Mouse (Mus musculus): ENCODE measurements around the gene Ralb. TPM values are rescaled to one million over a fixed set of nuclear protein-coding genes. Genes with fewer than 3 reads are reported as not detected.

The Ralb gene
- polyA plus RNA-seq, 1 experiment from 2014 or later: 43.9 TPM

DNA sequence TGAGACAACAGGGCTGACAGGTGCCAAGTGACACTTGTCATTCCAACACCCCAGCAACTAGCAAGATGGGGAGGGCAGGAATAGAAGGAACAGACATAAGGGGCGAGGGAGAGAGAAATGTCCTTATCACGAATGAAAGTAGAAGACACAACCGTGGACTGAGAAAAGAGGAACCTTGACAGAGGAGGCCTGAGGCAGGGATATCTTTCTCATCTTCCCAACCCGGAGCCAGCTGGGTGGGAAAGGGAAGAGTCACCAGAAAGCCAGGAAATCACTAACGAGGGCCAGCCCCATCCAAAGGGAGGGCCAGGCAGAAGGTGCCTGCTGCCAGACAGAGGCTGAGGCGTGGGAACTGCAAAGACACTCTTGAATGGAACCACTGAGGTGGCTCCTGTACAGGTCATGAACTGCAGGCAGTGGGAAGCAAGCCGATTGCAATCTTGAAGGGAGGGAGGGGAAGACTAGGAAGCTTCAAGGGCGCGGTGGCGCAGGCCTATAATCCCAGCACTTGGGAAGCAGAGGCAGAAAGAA lies 57.8 kb downstream of the Ralb start:
- no peak for DNase-seq
- WGBS (ENCODE audit: insufficient replicate concordance): 28% methylated on average over 10 of the region's 10 CpGs
- Histone ChIP-seq H3K4me1 (replicated peaks) (no peaks in the 10 kb centered on the region), H3K9me3 (replicated peaks) (no peaks in the 10 kb centered on the region), H3K4me3 (replicated peaks) (no peak overlapping the region), H3K36me3 (no peaks in the 10 kb centered on the region), H3K9ac (no peak overlapping the region), H3K27ac (no peak overlapping the region), H3K4me2 (no peak overlapping the region), H3K27me3 (no peaks in the 10 kb centered on the region)
- no peak for ATAC-seq (ENCODE audit: low read depth)

- WGBS (ENCODE audit: insufficient replicate concordance): 63% methylated on average over 21 of the region's 21 CpGs
- H3K9me3 ChIP-seq (replicated peaks): no peaks in the 10 kb centered on the region
- DNase-seq (no peak), ATAC-seq (ENCODE audit: low read depth) (no peak)
- no peaks in the 10 kb centered on the region for H3K27me3 ChIP-seq
- no peaks in the 10 kb centered on the region for H3K4me1 ChIP-seq (replicated peaks)
- H3K4me2 ChIP-seq: no peak overlapping the region
- H3K4me3 ChIP-seq (replicated peaks): no peak overlapping the region
- H3K9ac ChIP-seq: no peak overlapping the region
- no peaks in the 10 kb centered on the region for H3K36me3 ChIP-seq
- no peak overlapping the region for H3K27ac ChIP-seq
Observed at GRCm38 (mm10) chr1:119443591-119444350, 60.8 kb downstream of the Ralb start.

DNA sequence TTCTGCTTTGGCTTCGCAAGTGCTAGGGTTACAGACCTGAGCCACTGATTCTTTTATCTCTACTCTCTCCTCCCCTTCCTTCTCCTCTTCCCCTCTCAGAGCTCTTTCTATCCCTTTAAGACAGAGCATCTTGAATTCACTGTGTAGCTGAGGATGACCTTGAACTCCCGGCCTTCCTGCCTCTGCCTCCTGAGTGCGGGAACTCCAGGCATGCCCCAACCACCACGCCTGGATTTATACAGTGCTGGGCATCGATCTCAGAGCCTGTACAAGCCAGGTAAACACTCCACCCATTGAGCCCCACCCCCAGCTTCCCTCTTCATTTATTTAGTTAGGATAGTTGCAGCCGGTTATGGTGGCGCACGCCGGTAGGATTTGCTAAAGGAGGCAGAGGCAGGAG lies 61.7 kb downstream of the Ralb start:
- WGBS (ENCODE audit: insufficient replicate concordance): 77% methylated on average over 9 of the region's 9 CpGs
- H3K27ac ChIP-seq: no peak overlapping the region
- no peak overlapping the region for H3K4me2 ChIP-seq
- H3K4me3 ChIP-seq (replicated peaks): no peak overlapping the region
- DNase-seq: no peak
- H3K9ac ChIP-seq: no peak overlapping the region
- no peaks in the 10 kb centered on the region for H3K36me3 ChIP-seq
- H3K27me3 ChIP-seq: no peaks in the 10 kb centered on the region
- ATAC-seq (ENCODE audit: low read depth): no peak
- H3K9me3 ChIP-seq (replicated peaks): no peaks in the 10 kb centered on the region
- no peaks in the 10 kb centered on the region for H3K4me1 ChIP-seq (replicated peaks)

DNA sequence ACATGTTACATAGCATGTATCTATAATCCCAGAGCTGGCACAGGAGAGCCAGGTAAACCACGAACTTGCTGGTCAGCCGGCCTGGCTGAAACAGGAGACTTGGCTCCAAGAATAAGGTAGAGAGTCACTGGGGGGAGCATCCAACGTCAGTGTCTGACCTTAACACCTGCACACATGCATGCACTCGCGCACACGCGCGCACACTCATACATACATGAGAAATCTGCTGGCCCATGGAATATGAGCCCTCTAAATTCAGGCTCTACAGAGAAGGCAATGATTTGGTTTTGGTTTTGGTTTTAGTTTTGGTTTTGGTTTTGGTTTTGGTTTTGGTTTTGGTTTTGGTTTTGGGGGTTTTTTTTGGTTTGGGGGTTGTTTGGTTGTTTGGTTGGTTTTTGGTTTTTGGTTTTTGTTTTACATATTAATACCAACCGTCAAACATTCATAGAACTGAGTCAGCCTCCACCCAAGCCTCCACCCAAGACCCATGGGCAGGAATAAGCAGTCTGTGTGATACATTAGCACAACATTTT lies 66.4 kb downstream of the Ralb start:
- Histone ChIP-seq H3K9me3 (replicated peaks) (no peaks in the 10 kb centered on the region), H3K27ac (no peak overlapping the region), H3K4me2 (no peak overlapping the region), H3K4me3 (replicated peaks) (no peak overlapping the region), H3K36me3 (no peaks in the 10 kb centered on the region), H3K27me3 (no peaks in the 10 kb centered on the region), H3K4me1 (replicated peaks) (no peaks in the 10 kb centered on the region), H3K9ac (no peak overlapping the region)
- DNase-seq (no peak), ATAC-seq (ENCODE audit: low read depth) (no peak)
- WGBS (ENCODE audit: insufficient replicate concordance): 81% methylated on average over 9 of the region's 9 CpGs

DNA sequence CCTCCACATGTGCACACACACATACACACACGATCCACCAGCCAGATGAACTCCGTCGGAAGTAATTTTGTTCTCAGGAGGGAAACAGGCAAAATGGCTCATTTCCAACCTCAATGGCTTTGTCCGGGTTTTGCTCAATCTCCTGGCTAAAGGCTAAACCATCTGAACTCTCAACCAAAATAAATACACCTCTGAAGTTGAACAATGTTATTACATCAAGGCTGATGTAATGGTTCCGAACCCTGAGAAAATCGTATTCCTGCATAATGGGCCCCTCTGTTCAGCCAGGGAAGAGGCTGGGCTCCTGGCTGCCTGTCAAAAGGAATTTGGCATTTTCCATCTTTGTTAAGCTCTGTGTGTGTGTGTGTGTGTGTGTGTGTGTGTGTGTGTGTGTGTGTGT lies 67.2 kb downstream of the Ralb start:
- no peaks in the 10 kb centered on the region for H3K4me1 ChIP-seq (replicated peaks)
- H3K9me3 ChIP-seq (replicated peaks): no peaks in the 10 kb centered on the region
- no peak overlapping the region for H3K4me2 ChIP-seq
- no peak overlapping the region for H3K4me3 ChIP-seq (replicated peaks)
- H3K9ac ChIP-seq: no peak overlapping the region
- 74% methylated on average over 6 of the region's 6 CpGs for WGBS (ENCODE audit: insufficient replicate concordance)
- no peaks in the 10 kb centered on the region for H3K36me3 ChIP-seq
- no peaks in the 10 kb centered on the region for H3K27me3 ChIP-seq
- no peak for ATAC-seq (ENCODE audit: low read depth)
- no peak overlapping the region for H3K27ac ChIP-seq
- DNase-seq: no peak

- Histone ChIP-seq H3K27me3 (peaks cover 68% of the 10 kb centered on the region), H3K9me3 (replicated peaks) (no peaks in the 10 kb centered on the region), H3K4me3 (replicated peaks) (no peak overlapping the region), H3K36me3 (no peaks in the 10 kb centered on the region), H3K4me1 (replicated peaks) (peaks cover 12% of the 10 kb centered on the region), H3K4me2 (no peak overlapping the region), H3K9ac (no peak overlapping the region), H3K27ac (no peak overlapping the region)
- 22% methylated on average over 6 of the region's 6 CpGs for WGBS (ENCODE audit: insufficient replicate concordance)
- ATAC-seq (ENCODE audit: low read depth) (no peak), DNase-seq (no peak)
Observed at GRCm38 (mm10) chr1:119424141-119424860, 80.3 kb downstream of the Ralb start.

DNA sequence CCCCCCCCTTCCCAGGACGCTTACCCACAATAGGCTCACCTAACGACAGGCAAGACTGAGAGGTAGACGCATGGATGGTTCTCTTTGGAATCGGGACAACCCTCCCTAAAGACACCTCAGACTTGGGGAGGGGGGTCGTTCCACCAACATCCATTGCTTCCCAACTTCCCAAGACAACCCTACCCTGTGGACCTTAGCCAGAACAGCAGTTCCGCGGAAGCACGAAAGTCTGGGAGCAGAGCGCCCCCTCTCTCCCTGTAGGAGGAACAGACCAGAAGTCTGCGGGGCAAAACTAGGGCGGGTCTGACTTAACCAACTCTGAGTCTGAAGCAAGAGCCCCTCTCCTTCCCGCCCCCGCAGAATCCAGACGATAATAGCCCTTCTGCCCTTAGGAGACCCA lies 81.1 kb downstream of the Ralb start:
- no peak overlapping the region for H3K4me3 ChIP-seq (replicated peaks)
- no peak overlapping the region for H3K27ac ChIP-seq
- peaks cover 76% of the 10 kb centered on the region for H3K27me3 ChIP-seq
- H3K4me2 ChIP-seq: no peak overlapping the region
- no peaks in the 10 kb centered on the region for H3K36me3 ChIP-seq
- DNase-seq: no peak
- no peaks in the 10 kb centered on the region for H3K9me3 ChIP-seq (replicated peaks)
- 7% methylated on average over 14 of the region's 14 CpGs for WGBS (ENCODE audit: insufficient replicate concordance)
- no peak overlapping the region for H3K9ac ChIP-seq
- H3K4me1 ChIP-seq (replicated peaks): peaks cover 12% of the 10 kb centered on the region
- ATAC-seq (ENCODE audit: low read depth): no peak

GRCm38 (mm10) chr1:119422460-119423015 lies 82.1 kb downstream of the Ralb start:
- Histone ChIP-seq H3K4me2 (peak overlapping the region; percentile 74), H3K27me3 (peaks cover 86% of the 10 kb centered on the region), H3K9me3 (replicated peaks) (no peaks in the 10 kb centered on the region), H3K27ac (no peak overlapping the region), H3K4me1 (replicated peaks) (peaks cover 12% of the 10 kb centered on the region), H3K9ac (no peak overlapping the region), H3K36me3 (no peaks in the 10 kb centered on the region), H3K4me3 (replicated peaks) (peak overlapping the region; percentile 56)
- WGBS (ENCODE audit: insufficient replicate concordance): 2% methylated on average over 31 of the region's 32 CpGs
- ATAC-seq (ENCODE audit: low read depth) (no peak), DNase-seq (no peak)

DNA sequence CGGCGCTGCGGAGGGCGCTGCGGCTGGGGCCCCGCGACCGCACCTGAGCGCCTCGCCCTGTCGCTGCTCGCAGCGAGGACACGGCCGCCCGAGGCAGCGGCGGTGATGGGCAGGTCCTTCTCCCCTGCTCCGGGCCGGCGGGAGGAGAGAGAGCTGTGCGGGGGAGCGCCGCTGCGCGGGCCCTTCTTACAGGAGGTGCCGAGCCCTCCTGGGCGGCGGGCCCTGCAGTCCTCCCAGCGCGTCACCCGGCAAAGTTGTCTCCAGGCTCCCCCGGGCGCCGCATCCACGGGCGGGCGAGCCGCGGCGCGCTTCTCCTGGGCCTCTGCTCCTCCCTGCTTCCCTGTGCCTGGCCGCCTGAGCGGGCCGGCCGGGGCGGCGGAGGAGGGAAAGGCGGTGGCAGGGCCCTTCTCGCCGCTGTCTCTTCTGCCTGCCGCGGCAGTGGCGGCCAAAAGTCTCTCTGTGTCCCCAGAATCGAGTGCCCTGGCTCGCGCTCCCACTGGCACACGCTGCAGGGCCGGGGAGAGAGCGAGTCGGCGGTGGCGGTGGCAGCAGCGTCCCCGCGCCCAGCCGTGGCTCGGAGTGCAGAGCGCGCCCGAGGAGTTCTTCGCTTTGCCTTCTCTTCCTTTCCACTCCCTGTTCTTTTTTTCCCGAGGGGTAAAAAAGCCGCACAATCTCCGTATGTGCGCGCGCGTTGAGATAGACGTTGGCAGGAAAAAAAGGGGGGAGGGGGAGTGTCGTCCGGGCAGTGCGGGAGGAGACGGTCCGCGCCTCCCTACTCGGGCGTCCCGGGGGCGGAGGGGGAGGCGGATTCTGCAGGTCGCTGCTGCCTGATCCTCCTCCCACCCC lies 82.8 kb downstream of the Ralb start, which contains the start of gene Inhbb:
Gene Inhbb, minus strand, starts transcription at position 673 of the 846 bp plus-strand sequence.
- no peak within 1 kb of the TSS for H3K27ac ChIP-seq
- H3K36me3 ChIP-seq: no peaks in the 10 kb centered on the region
- under 1% methylated on average over 74 of the region's 92 CpGs for WGBS (ENCODE audit: insufficient replicate concordance)
- peak within 1 kb of the TSS; percentile 74 for H3K4me2 ChIP-seq
- peaks cover 93% of the 10 kb centered on the region for H3K27me3 ChIP-seq
- ATAC-seq (ENCODE audit: low read depth) (no peak), DNase-seq (no peak)
- peak within 1 kb of the TSS; percentile 41 for H3K9ac ChIP-seq
- H3K9me3 ChIP-seq (replicated peaks): no peaks in the 10 kb centered on the region
- H3K4me1 ChIP-seq (replicated peaks): peaks cover 12% of the 10 kb centered on the region
- H3K4me3 ChIP-seq (replicated peaks): peak within 1 kb of the TSS; percentile 56

- H3K27ac ChIP-seq: no peak overlapping the region
- 1% methylated on average over 51 of the region's 78 CpGs for WGBS (ENCODE audit: insufficient replicate concordance)
- H3K9ac ChIP-seq: peak overlapping the region; percentile 41; the same call in 1 of the 2 replicates
Observed at GRCm38 (mm10) chr1:119420984-119421575, 83.5 kb downstream of the Ralb start.

More at GRCm38 (mm10) chr1:119420984-119421575, 83.5 kb downstream of the Ralb start:
- Histone ChIP-seq H3K36me3 (no peaks in the 10 kb centered on the region), H3K9me3 (replicated peaks) (no peaks in the 10 kb centered on the region), H3K4me2 (peak overlapping the region; percentile 74), H3K4me3 (replicated peaks) (peak overlapping the region; percentile 56), H3K27me3 (peaks cover 97% of the 10 kb centered on the region), H3K4me1 (replicated peaks) (peaks cover 12% of the 10 kb centered on the region)
- DNase-seq (no peak), ATAC-seq (ENCODE audit: low read depth) (no peak)
